Mouse (Mus musculus) brain, embryonic 14.5 days (tissue): ENCODE measurements around the gene Ubqln1. TPM values are rescaled to one million over a fixed set of nuclear protein-coding genes. Genes with fewer than 3 reads are reported as not detected.

ENCODE experiments used
- DNase-seq: peaks from one replicate; pipeline ENCODE4 v3.0.0-alpha.2; 2011; ENCODE audit warnings: low read depth
- CTCF ChIP-seq: fragments of 200-500 bp; IDR thresholded peaks from 2 replicates; pipeline ENCODE4 v1.5.1; 2012; ENCODE audit warnings: inconsistent platforms, mild to moderate bottlenecking, moderate library complexity, borderline replicate concordance; ENCODE audit not compliant: insufficient read depth, insufficient read length; ENCODE audit errors: extremely low read depth
- POLR2A ChIP-seq: fragments of 200-500 bp; IDR thresholded peaks from 2 replicates; pipeline ENCODE4 v1.6.1; 2012; ENCODE audit warnings: mild to moderate bottlenecking, inconsistent platforms, borderline replicate concordance; ENCODE audit not compliant: poor library complexity, insufficient read depth, insufficient read length, severe bottlenecking; ENCODE audit errors: extremely low read depth
- polyA plus RNA-seq: library from polyadenylated mRNA; depleted of rRNA; stranded (reverse); fragments of >200 nt; gene quantifications from 2 replicates; pipeline ENCODE4 v1.2.3, GENCODE M21; 2012

Gene Ubqln1
- polyA plus RNA-seq, 1 experiment: 127 TPM

DNA sequence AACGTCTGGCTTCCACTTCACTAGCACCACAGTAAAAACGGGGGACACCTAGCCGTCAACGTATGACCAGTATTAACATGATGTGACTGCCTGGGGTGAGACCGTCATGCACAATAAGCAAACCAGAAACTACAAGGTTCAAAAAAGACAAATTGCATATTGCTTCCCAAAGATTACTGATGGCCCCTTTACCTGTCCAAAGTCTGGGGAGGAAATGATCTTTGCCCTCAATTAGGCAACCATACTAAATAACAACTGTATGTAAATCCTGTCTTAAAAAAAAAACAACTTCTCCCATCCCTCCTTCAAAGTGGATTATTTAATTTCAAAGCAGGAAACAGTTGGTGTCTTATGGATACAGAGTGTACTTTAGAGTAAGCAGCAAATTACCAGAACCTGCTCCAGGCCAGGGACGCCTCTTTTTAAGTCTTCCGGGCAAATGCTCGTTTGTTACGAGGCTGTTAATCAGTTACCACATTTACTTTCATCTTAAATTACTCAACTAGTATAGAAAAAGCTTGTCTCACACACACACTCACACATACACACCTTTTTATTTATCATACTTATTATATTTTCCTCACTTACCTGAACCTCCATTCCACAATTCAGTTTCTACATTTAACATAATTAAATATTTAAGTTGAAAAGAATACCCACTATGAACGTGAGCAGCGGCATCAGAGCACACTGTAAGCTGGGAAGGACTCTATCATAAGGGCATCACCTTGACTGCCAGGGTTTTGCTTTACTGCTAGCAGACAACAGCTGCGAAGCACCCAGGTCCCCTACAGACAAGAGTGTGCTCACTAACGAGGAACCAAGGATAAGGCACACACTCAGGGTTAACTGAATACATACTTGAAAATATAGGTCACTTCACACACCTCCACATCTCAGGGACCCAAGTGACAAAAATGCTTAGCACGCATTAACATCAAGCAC, 33.6 kb downstream of the Ubqln1 start:
- DNase-seq: no peak
- TF ChIP-seq CTCF (no peak), POLR2A (no peak)

GRCm38 (mm10) chr13:58177511-58178208, 37.8 kb downstream of the Ubqln1 start:
- TF ChIP-seq POLR2A: no peak
- TF ChIP-seq CTCF: no peak
- peak; percentile 7 for DNase-seq

DNA sequence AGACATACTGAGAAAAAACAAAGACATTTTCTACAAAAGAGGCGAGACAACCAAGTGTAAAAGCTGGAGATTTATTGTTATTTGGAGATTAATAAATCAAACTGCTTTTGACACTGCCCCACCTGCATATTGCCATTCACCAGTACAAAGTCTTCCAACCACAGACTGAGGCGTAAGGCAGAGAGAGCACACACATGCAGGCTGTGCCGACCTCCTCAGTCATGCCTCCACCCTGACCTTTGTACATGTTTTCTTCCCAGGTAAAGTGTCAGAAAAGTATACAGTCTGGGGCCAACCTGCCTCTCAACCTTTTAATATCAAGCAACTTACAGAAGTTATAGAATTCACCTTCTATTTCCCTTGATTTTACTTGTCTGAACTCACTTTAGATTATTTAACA, 39.3 kb downstream of the Ubqln1 start:
- no peak for TF ChIP-seq CTCF
- no peak for TF ChIP-seq POLR2A

DNA sequence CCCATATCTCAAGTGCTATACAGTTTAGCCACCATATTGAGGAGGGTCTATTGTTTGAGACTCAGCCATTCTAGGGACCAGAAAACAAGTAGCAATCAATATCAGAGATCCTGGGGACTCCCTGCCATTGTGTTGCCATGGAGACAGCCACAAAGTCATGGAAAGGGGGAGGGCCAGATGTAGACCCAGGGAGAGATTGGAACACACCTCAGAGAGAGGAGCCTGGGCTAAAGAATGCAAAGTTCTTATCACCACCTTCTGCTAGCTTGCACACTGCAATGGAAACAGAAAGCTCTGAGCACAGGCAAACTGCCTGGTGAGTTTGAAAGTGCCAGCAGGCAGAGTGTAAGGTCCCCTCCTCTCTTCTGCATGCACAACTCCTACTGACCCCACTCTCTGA, 47.3 kb downstream of the Ubqln1 start:
- TF ChIP-seq CTCF (no peak), POLR2A (no peak)
- peak; percentile 13 for DNase-seq

More for the DNA sequence above, 39.3 kb downstream of the Ubqln1 start:
- no peak for DNase-seq

- no peak for DNase-seq
- TF ChIP-seq POLR2A: no peak
- TF ChIP-seq CTCF: no peak
Measured at GRCm38 (mm10) chr13:58163343-58163742, 52.1 kb downstream of the Ubqln1 start.

DNA sequence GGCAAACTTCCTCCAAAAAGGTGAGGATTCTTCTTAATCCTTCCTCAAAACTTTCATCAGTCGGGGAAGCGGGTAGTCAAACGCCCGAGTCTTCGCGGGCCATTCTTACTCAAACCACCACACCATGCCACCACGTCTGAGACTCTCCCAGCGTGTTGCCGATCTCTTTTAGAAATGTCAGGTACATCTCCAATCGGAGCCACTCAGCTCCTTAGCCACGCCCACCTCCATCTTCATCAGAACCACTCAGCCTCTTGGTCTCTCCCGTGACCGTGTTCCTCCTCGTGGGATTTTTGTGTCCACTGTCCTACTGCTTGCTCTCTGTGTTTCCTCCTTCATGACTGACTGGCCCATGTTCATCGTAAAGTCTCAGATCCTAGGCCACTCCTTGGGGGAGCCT, 54.7 kb downstream of the Ubqln1 start:
- no peak for DNase-seq
- TF ChIP-seq CTCF (no peak), POLR2A (no peak)

GRCm38 (mm10) chr13:58158099-58158912, 57.1 kb downstream of the Ubqln1 start:
- TF ChIP-seq POLR2A (no peak), CTCF (peak; percentile 90)
- DNase-seq: peak; percentile 94

- DNase-seq: peak; percentile 92
- TF ChIP-seq POLR2A: peak; percentile 41; the same call in 1 of the 2 replicates
- TF ChIP-seq CTCF: peak; percentile 53
Measured at GRCm38 (mm10) chr13:58157447-58158098, 57.9 kb downstream of the Ubqln1 start, which contains the start of gene Idnk. Gene Idnk, plus strand, starts transcription at chr13:58157649.

DNA sequence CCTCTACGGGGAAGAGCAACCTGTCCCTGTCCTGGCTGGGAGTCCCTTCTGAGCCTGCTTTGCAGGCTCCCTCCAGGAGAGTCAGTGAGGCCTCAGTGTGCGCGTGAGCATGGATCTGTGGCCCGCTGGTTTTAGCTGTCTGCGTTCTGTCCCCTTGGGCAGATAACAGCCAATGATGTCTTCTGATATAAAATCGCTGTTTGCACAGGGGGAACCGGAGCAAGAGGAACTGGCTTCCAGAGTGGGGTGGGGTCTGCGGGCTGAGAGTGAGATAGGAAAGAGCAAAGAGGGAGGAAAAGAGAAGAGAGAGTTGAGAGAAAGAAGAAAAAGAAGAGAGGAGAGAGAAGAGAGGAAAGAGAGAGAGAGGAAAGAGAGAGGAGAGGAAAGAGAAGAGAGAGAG, 58.4 kb downstream of the Ubqln1 start:
- TF ChIP-seq POLR2A (no peak), CTCF (no peak)
- peak; percentile 29 for DNase-seq

DNA sequence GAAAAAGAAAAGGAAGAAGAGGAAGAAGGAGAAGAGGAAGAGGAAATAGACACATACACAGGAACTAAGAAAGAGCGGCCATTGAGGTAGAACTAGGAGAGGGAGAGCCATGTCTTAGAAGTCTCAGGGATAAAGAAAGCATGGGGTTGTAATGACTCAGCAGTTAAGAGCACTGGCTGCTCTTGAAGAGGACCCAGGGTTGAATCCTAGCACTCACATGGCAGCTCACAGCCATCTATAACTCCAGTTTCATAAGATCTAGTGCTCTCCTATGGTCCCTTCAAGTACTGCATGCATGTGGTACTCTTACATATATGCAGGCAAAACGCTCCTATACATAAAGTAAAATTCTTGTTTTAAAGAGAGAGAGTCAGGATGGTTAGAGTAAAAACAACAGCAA, 59.4 kb downstream of the Ubqln1 start:
- TF ChIP-seq POLR2A (no peak), CTCF (no peak)

More for the DNA sequence above, 59.4 kb downstream of the Ubqln1 start:
- DNase-seq: no peak
